Mouse (Mus musculus) liver, adult 2 months (tissue): ENCODE results near the gene Actr2.

ENCODE experiments used
- CTCF ChIP-seq: fragments of 200-500 bp; IDR thresholded peaks from 2 replicates; pipeline ENCODE4 v1.5.1; 2011; ENCODE audit warnings: low read depth, low read length, control low read depth
- POLR2A ChIP-seq: fragments of 200-500 bp; IDR thresholded peaks from 2 replicates; pipeline ENCODE4 v1.6.1; 2011; ENCODE audit warnings: low read length, control low read depth; ENCODE audit not compliant: insufficient read depth; ENCODE audit errors: extremely low read depth

DNA sequence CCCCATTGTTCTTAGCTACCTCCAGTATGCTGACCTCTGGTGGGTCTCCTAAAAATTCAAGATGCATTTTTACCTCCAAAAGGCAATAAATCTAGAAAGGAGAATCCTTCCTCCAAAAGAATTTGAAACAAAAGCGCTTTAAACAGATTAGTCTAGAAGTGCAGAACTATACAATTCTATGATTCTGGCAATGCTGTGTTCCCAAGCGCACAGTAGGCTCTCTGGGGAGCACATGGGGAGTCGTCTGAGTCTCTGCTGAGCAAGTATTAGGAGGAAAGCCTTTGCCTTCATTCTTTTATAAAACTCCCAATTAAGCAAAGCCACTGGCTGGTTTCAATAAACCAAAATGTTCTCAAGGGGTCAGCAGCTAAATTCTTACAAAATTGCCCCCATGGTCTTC, 58.8 kb downstream of the Actr2 start:
- no peak for TF ChIP-seq CTCF
- no peak for TF ChIP-seq POLR2A
